ENCODE assay signal across 19 mouse cellular contexts in genomic region chrX:135956988-135957690, GRCm38 (mm10). TPM values are rescaled to one million over a fixed set of nuclear protein-coding genes. Genes with fewer than 3 reads are reported as not detected.
DNase-seq lines count a peak whose midpoint lies in the region; ATAC-seq lines count a peak whose summit lies in the region.
"Had no signal": no experiment of that assay in that cellular context is flagged by ENCODE, and none has a peak within 500 bp of the region (broad histone marks: within the 10 kb centered on the region; RNA-seq: fewer than 3 reads in every experiment).

No protein-coding gene starts in this region.

- no peak overlapping the region for H3K9ac ChIP-seq in forebrain, embryonic 12.5 days
- H3K9ac ChIP-seq in forebrain, embryonic 11.5 days (ENCODE audit: low read length), result no peak overlapping the region
- no peak overlapping the region for H3K9ac ChIP-seq in forebrain, embryonic 14.5 days (ENCODE audit: low read length)
- H3K9ac ChIP-seq in hindbrain, embryonic 16.5 days (ENCODE audit: low read depth, low read length), result no peak overlapping the region
- no peak overlapping the region for H3K9ac ChIP-seq in neural tube, embryonic 13.5 days
- H3K9ac ChIP-seq: embryonic facial prominence, embryonic 15.5 days had no signal

- H3K4me2 ChIP-seq in forebrain, embryonic 12.5 days, result no peak overlapping the region
- no peak overlapping the region for H3K4me2 ChIP-seq in forebrain, embryonic 11.5 days (ENCODE audit: low read depth, low read length, severe bottlenecking)
- no peak overlapping the region for H3K4me2 ChIP-seq in forebrain, embryonic 14.5 days (ENCODE audit: low read length)
- no peak overlapping the region for H3K4me2 ChIP-seq in hindbrain, embryonic 16.5 days (ENCODE audit: low read length)
- no peak overlapping the region for H3K4me2 ChIP-seq in neural tube, embryonic 13.5 days
- H3K4me2 ChIP-seq: embryonic facial prominence, embryonic 15.5 days had no signal

- DNase-seq in forebrain, embryonic 11.5 days (ENCODE audit: low spot score), result no peak
- DNase-seq in forebrain, embryonic 14.5 days (ENCODE audit: low spot score), result peak; percentile 78
- DNase-seq in testis, postnatal 14 days (ENCODE audit: low spot score), result no peak
- DNase-seq in layer of hippocampus, adult 18-20 months (ENCODE audit: low spot score in 2 of 2), result no peak
- no peak for DNase-seq in spleen, postnatal 14 days (ENCODE audit: low spot score in 2 of 2)
- DNase-seq: cerebellum, postnatal 10 days; embryo, embryonic 11 days; gastrocnemius, postnatal 10 days; kidney, adult 2 months; kidney, postnatal 14 days; lung, adult 18-20 months; thymus, adult 2 months had no signal

- peaks cover 3% of the 10 kb centered on the region; the same call in 1 of the 2 replicates for H3K4me1 ChIP-seq in forebrain, embryonic 12.5 days
- no peaks in the 10 kb centered on the region for H3K4me1 ChIP-seq in forebrain, embryonic 11.5 days (replicated peaks; ENCODE audit: control insufficient read depth, insufficient read depth, low read length)
- no peaks in the 10 kb centered on the region for H3K4me1 ChIP-seq in forebrain, embryonic 14.5 days (ENCODE audit: control insufficient read depth, insufficient read depth, low read length)
- H3K4me1 ChIP-seq in hindbrain, embryonic 16.5 days (ENCODE audit: control insufficient read depth, insufficient read depth, low read depth, low read length), result no peaks in the 10 kb centered on the region; the same call in 1 of the 2 replicates
- peaks cover 6% of the 10 kb centered on the region for H3K4me1 ChIP-seq in neural tube, embryonic 13.5 days (replicated peaks)
- H3K4me1 ChIP-seq: embryonic facial prominence, embryonic 15.5 days had no signal

- no peaks in the 10 kb centered on the region for H3K9me3 ChIP-seq in forebrain, embryonic 12.5 days
- no peaks in the 10 kb centered on the region for H3K9me3 ChIP-seq in forebrain, embryonic 11.5 days (ENCODE audit: control insufficient read depth, low read length)
- H3K9me3 ChIP-seq in forebrain, embryonic 14.5 days (replicated peaks; ENCODE audit: control insufficient read depth, low read length), result no peaks in the 10 kb centered on the region
- no peaks in the 10 kb centered on the region for H3K9me3 ChIP-seq in hindbrain, embryonic 16.5 days (ENCODE audit: control insufficient read depth, low read length)
- H3K9me3 ChIP-seq in neural tube, embryonic 13.5 days, result no peaks in the 10 kb centered on the region
- H3K9me3 ChIP-seq: embryonic facial prominence, embryonic 15.5 days; G1E had no signal

- WGBS in forebrain, embryonic 12.5 days, result 70% methylated on average over 1 of the region's 1 CpGs
- 79% methylated on average over 1 of the region's 1 CpGs for WGBS in forebrain, embryonic 11.5 days
- WGBS in forebrain, embryonic 14.5 days, result 80% methylated on average over 1 of the region's 1 CpGs
- 50% methylated on average over 1 of the region's 1 CpGs for WGBS in hindbrain, embryonic 16.5 days
- WGBS in neural tube, embryonic 13.5 days, result 58% methylated on average over 1 of the region's 1 CpGs

- H3K36me3 ChIP-seq in forebrain, embryonic 12.5 days (replicated peaks), result no peaks in the 10 kb centered on the region
- H3K36me3 ChIP-seq in forebrain, embryonic 11.5 days (ENCODE audit: control insufficient read depth, insufficient read depth, low read length), result no peaks in the 10 kb centered on the region
- H3K36me3 ChIP-seq in forebrain, embryonic 14.5 days (ENCODE audit: control insufficient read depth, insufficient read depth, low read length), result no peaks in the 10 kb centered on the region
- no peaks in the 10 kb centered on the region for H3K36me3 ChIP-seq in hindbrain, embryonic 16.5 days (ENCODE audit: control insufficient read depth, insufficient read depth, low read length)
- H3K36me3 ChIP-seq in neural tube, embryonic 13.5 days, result no peaks in the 10 kb centered on the region
- H3K36me3 ChIP-seq: embryonic facial prominence, embryonic 15.5 days; G1E had no signal

- no peaks in the 10 kb centered on the region for H3K27me3 ChIP-seq in forebrain, embryonic 12.5 days
- no peaks in the 10 kb centered on the region for H3K27me3 ChIP-seq in forebrain, embryonic 11.5 days (ENCODE audit: control insufficient read depth, insufficient read depth, low read length)
- no peaks in the 10 kb centered on the region for H3K27me3 ChIP-seq in forebrain, embryonic 14.5 days (replicated peaks; ENCODE audit: control insufficient read depth, insufficient read depth, low read length)
- H3K27me3 ChIP-seq in hindbrain, embryonic 16.5 days (replicated peaks; ENCODE audit: control insufficient read depth, insufficient read depth, low read length), result no peaks in the 10 kb centered on the region
- no peaks in the 10 kb centered on the region for H3K27me3 ChIP-seq in neural tube, embryonic 13.5 days
- H3K27me3 ChIP-seq: embryonic facial prominence, embryonic 15.5 days had no signal

- peak; percentile 89 for ATAC-seq in forebrain, embryonic 12.5 days (ENCODE audit: low FRiP score)
- ATAC-seq in forebrain, embryonic 11.5 days (replicated peaks; ENCODE audit: low FRiP score), result no peak; the same call in 1 of the 2 replicates
- peak; percentile 81 for ATAC-seq in forebrain, embryonic 14.5 days
- peak; percentile 90 for ATAC-seq in hindbrain, embryonic 16.5 days
- ATAC-seq in neural tube, embryonic 13.5 days (ENCODE audit: low read depth), result peak; percentile 89
- ATAC-seq: CD4-positive, CD25-positive, alpha-beta regulatory T cell, adult 4 months had no signal

- H3K4me3 ChIP-seq in forebrain, embryonic 12.5 days (replicated peaks), result no peak overlapping the region
- no peak overlapping the region for H3K4me3 ChIP-seq in forebrain, embryonic 11.5 days (ENCODE audit: low read depth, low read length)
- H3K4me3 ChIP-seq in forebrain, embryonic 14.5 days (ENCODE audit: low read depth, low read length), result no peak overlapping the region
- H3K4me3 ChIP-seq in hindbrain, embryonic 16.5 days (ENCODE audit: low read length), result no peak overlapping the region
- no peak overlapping the region for H3K4me3 ChIP-seq in neural tube, embryonic 13.5 days
- H3K4me3 ChIP-seq: embryonic facial prominence, embryonic 15.5 days had no signal

- H3K27ac ChIP-seq in forebrain, embryonic 12.5 days, result 0 out of 2 replicates have a peak overlapping the region, but pooled peaks have one; percentile 46
- H3K27ac ChIP-seq in forebrain, embryonic 11.5 days (ENCODE audit: low read depth, low read length), result no peak overlapping the region
- H3K27ac ChIP-seq in forebrain, embryonic 14.5 days (ENCODE audit: low read depth, low read length), result peak overlapping the region; percentile 65
- peak overlapping the region; percentile 29; the same call in 1 of the 2 replicates for H3K27ac ChIP-seq in hindbrain, embryonic 16.5 days (ENCODE audit: low read depth, low read length)
- peak overlapping the region; percentile 81 for H3K27ac ChIP-seq in neural tube, embryonic 13.5 days (replicated peaks)
- H3K27ac ChIP-seq: embryonic facial prominence, embryonic 15.5 days had no signal

RNA-seq across cellular contexts. Expression of gene Arxes2, which starts 36.5 kb away (rescaled TPM):
- 143 and 148 TPM in 2 replicates for polyA plus RNA-seq in forebrain, embryonic 12.5 days (2016; fragmentation: Nextera tagmentation; extraction: Ambion mirVana)
- polyA plus RNA-seq in forebrain, embryonic 11.5 days (2014; fragmentation: Nextera tagmentation; extraction: Ambion mirVana), result 117 and 122 TPM in 2 replicates
- 206 and 225 TPM in 2 replicates for polyA plus RNA-seq in forebrain, embryonic 14.5 days (2014; fragmentation: Nextera tagmentation; extraction: Ambion mirVana)
- polyA plus RNA-seq in hindbrain, embryonic 16.5 days (2015; fragmentation: Nextera tagmentation; extraction: Ambion mirVana), result 271 and 305 TPM in 2 replicates
- 222 and 228 TPM in 2 replicates for polyA plus RNA-seq in neural tube, embryonic 13.5 days (2015; fragmentation: Nextera tagmentation; extraction: Ambion mirVana)
- 10 to 100 TPM; 53.9 to 72.7 TPM for total RNA-seq in layer of hippocampus, adult 18-20 months (2021)
- polyA plus RNA-seq: liver, adult 2 months had no signal
